Mouse (Mus musculus) spleen, adult 2 months (tissue): ENCODE data around the gene Fam126b.

Experiments used
- CTCF ChIP-seq: fragments of 200-500 bp; IDR thresholded peaks from 2 replicates; pipeline ENCODE4 v1.5.1; 2011; ENCODE audit warnings: mild to moderate bottlenecking, inconsistent platforms; ENCODE audit not compliant: insufficient read depth, insufficient read length, insufficient replicate concordance; ENCODE audit errors: extremely low read depth
- POLR2A ChIP-seq: fragments of 200-500 bp; IDR thresholded peaks from 2 replicates; pipeline ENCODE4 v1.6.1; 2011; ENCODE audit warnings: low read depth, low read length, inconsistent platforms

DNA sequence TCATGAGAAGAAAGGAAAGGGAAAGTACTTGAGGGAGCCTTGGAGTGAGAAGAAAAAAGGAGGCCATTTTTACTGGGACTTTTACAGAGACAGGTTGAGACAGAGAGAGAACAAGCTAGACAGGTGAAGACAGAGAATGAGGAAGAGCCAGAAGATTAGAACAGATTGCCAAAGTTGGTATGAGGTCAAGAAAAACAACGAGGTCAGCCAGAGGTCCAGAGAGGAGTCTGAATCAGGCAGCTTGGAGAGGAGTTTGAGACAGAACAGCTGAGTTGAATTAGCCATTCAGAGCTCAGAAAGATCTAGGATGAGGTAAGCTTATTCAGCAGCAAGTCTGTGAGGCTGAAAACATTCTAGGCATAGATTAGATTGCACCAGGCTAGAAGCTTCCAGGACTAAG lies 44.7 kb downstream of the Fam126b start:
- TF ChIP-seq CTCF (no peak), POLR2A (no peak)
